Mouse (Mus musculus): ENCODE measurements around the gene Morc1.

GRCm38 (mm10) chr16:48444589-48444988 lies 13.6 kb downstream of the Morc1 start:
- TF ChIP-seq CTCF (IDR thresholded peaks at IDR 0.05; ENCODE audit: borderline replicate concordance, insufficient read depth, low read depth, low read length) (no peak), POLR2A (IDR thresholded peaks at IDR 0.05; ENCODE audit: borderline replicate concordance, insufficient read depth, low read length) (no peak)
